Mouse (Mus musculus): ENCODE results near the gene Gpc5. TPM values are rescaled to one million over a fixed set of nuclear protein-coding genes. Genes with fewer than 3 reads are reported as not detected.

The Gpc5 gene
- polyA plus RNA-seq, 1 experiment from 2014 or later: 0.75 TPM

GRCm38 (mm10) chr14:115760241-115760640 lies 668.2 kb downstream of the Gpc5 start:
- Histone ChIP-seq H3K36me3 (ENCODE audit: control insufficient read depth, insufficient read depth, low read length) (no peaks in the 10 kb centered on the region), H3K27me3 (ENCODE audit: control insufficient read depth, insufficient read depth, low read length) (no peaks in the 10 kb centered on the region), H3K9me3 (ENCODE audit: control insufficient read depth, low read length) (no peaks in the 10 kb centered on the region), H3K27ac (ENCODE audit: low read depth, low read length) (no peak overlapping the region), H3K4me1 (ENCODE audit: control insufficient read depth, insufficient read depth, low read length) (no peaks in the 10 kb centered on the region), H3K4me3 (ENCODE audit: low read depth, low read length) (no peak overlapping the region), H3K9ac (ENCODE audit: low read length) (no peak overlapping the region), H3K4me2 (no peak overlapping the region)
- DNase-seq (ENCODE audit: low spot score, missing footprints) (no peak), ATAC-seq (ENCODE audit: low FRiP score) (no peak)
- WGBS: 82% methylated on average over 5 of the region's 5 CpGs

GRCm38 (mm10) chr14:115779382-115780177 lies 687.6 kb downstream of the Gpc5 start:
- Histone ChIP-seq H3K4me2 (no peak overlapping the region), H3K4me3 (ENCODE audit: low read depth, low read length) (no peak overlapping the region), H3K27ac (ENCODE audit: low read depth, low read length) (no peak overlapping the region), H3K4me1 (ENCODE audit: control insufficient read depth, insufficient read depth, low read length) (peaks cover 3% of the 10 kb centered on the region; the same call in 1 of the 2 replicates), H3K9ac (ENCODE audit: low read length) (no peak overlapping the region), H3K27me3 (ENCODE audit: control insufficient read depth, insufficient read depth, low read length) (no peaks in the 10 kb centered on the region), H3K9me3 (ENCODE audit: control insufficient read depth, low read length) (no peaks in the 10 kb centered on the region), H3K36me3 (ENCODE audit: control insufficient read depth, insufficient read depth, low read length) (no peaks in the 10 kb centered on the region)
- DNase-seq (ENCODE audit: low spot score, missing footprints): peak; percentile 53
- WGBS: 46% methylated on average over 7 of the region's 7 CpGs
- ATAC-seq (ENCODE audit: low FRiP score): peak; percentile 55

- no peaks in the 10 kb centered on the region for H3K36me3 ChIP-seq (ENCODE audit: control insufficient read depth, insufficient read depth, low read length)
- H3K9ac ChIP-seq (ENCODE audit: low read length): no peak overlapping the region
- no peak overlapping the region for H3K4me3 ChIP-seq (ENCODE audit: low read depth, low read length)
- 32% methylated on average over 2 of the region's 2 CpGs for WGBS
- DNase-seq (ENCODE audit: low spot score, missing footprints) (peak; percentile 70), ATAC-seq (ENCODE audit: low FRiP score) (no peak)
- H3K27ac ChIP-seq (ENCODE audit: low read depth, low read length): no peak overlapping the region
- no peaks in the 10 kb centered on the region for H3K4me1 ChIP-seq (ENCODE audit: control insufficient read depth, insufficient read depth, low read length)
- no peak overlapping the region for H3K4me2 ChIP-seq
- no peaks in the 10 kb centered on the region for H3K9me3 ChIP-seq (ENCODE audit: control insufficient read depth, low read length)
- H3K27me3 ChIP-seq (ENCODE audit: control insufficient read depth, insufficient read depth, low read length): no peaks in the 10 kb centered on the region
These were observed 712.7 kb downstream of the Gpc5 start for GRCm38 (mm10) chr14:115804751-115805150.

GRCm38 (mm10) chr14:115819021-115819420 lies 727.0 kb downstream of the Gpc5 start:
- Histone ChIP-seq H3K9me3 (ENCODE audit: control insufficient read depth, low read length) (no peaks in the 10 kb centered on the region), H3K4me1 (ENCODE audit: control insufficient read depth, insufficient read depth, low read length) (no peaks in the 10 kb centered on the region), H3K27ac (ENCODE audit: low read depth, low read length) (no peak overlapping the region), H3K4me2 (no peak overlapping the region), H3K36me3 (ENCODE audit: control insufficient read depth, insufficient read depth, low read length) (no peaks in the 10 kb centered on the region), H3K4me3 (ENCODE audit: low read depth, low read length) (no peak overlapping the region), H3K27me3 (ENCODE audit: control insufficient read depth, insufficient read depth, low read length) (no peaks in the 10 kb centered on the region), H3K9ac (ENCODE audit: low read length) (no peak overlapping the region)
- DNase-seq (ENCODE audit: low spot score, missing footprints): peak; percentile 94
- 28% methylated on average over 1 of the region's 1 CpGs for WGBS
- peak; percentile 35; the same call in 1 of the 2 replicates for ATAC-seq (ENCODE audit: low FRiP score)

GRCm38 (mm10) chr14:115821657-115822056 lies 729.6 kb downstream of the Gpc5 start:
- no peaks in the 10 kb centered on the region for H3K27me3 ChIP-seq (ENCODE audit: control insufficient read depth, insufficient read depth, low read length)
- H3K4me3 ChIP-seq (ENCODE audit: low read depth, low read length): no peak overlapping the region
- no peak overlapping the region for H3K4me2 ChIP-seq
- H3K9me3 ChIP-seq (ENCODE audit: control insufficient read depth, low read length): no peaks in the 10 kb centered on the region
- ATAC-seq (ENCODE audit: low FRiP score) (peak; percentile 33; the same call in 1 of the 2 replicates), DNase-seq (ENCODE audit: low spot score, missing footprints) (no peak)
- H3K9ac ChIP-seq (ENCODE audit: low read length): no peak overlapping the region
- H3K27ac ChIP-seq (ENCODE audit: low read depth, low read length): no peak overlapping the region
- 81% methylated on average over 7 of the region's 7 CpGs for WGBS
- no peaks in the 10 kb centered on the region for H3K36me3 ChIP-seq (ENCODE audit: control insufficient read depth, insufficient read depth, low read length)
- no peaks in the 10 kb centered on the region for H3K4me1 ChIP-seq (ENCODE audit: control insufficient read depth, insufficient read depth, low read length)

- 73% methylated on average over 5 of the region's 5 CpGs for WGBS
- Histone ChIP-seq H3K4me1 (ENCODE audit: control insufficient read depth, insufficient read depth, low read length) (no peaks in the 10 kb centered on the region), H3K4me2 (no peak overlapping the region), H3K9me3 (ENCODE audit: control insufficient read depth, low read length) (no peaks in the 10 kb centered on the region), H3K4me3 (ENCODE audit: low read depth, low read length) (no peak overlapping the region), H3K27ac (ENCODE audit: low read depth, low read length) (no peak overlapping the region), H3K36me3 (ENCODE audit: control insufficient read depth, insufficient read depth, low read length) (no peaks in the 10 kb centered on the region), H3K27me3 (ENCODE audit: control insufficient read depth, insufficient read depth, low read length) (no peaks in the 10 kb centered on the region), H3K9ac (ENCODE audit: low read length) (no peak overlapping the region)
- DNase-seq (ENCODE audit: low spot score, missing footprints) (no peak), ATAC-seq (ENCODE audit: low FRiP score) (peak; percentile 49)
These were observed 738.5 kb downstream of the Gpc5 start for GRCm38 (mm10) chr14:115830485-115830884.

- Histone ChIP-seq H3K36me3 (ENCODE audit: control insufficient read depth, insufficient read depth, low read length) (no peaks in the 10 kb centered on the region), H3K9me3 (ENCODE audit: control insufficient read depth, low read length) (no peaks in the 10 kb centered on the region), H3K27ac (ENCODE audit: low read depth, low read length) (no peak overlapping the region), H3K4me3 (ENCODE audit: low read depth, low read length) (no peak overlapping the region), H3K9ac (ENCODE audit: low read length) (no peak overlapping the region), H3K4me1 (ENCODE audit: control insufficient read depth, insufficient read depth, low read length) (no peaks in the 10 kb centered on the region), H3K4me2 (no peak overlapping the region), H3K27me3 (ENCODE audit: control insufficient read depth, insufficient read depth, low read length) (no peaks in the 10 kb centered on the region)
- ATAC-seq (ENCODE audit: low FRiP score) (peak; percentile 73), DNase-seq (ENCODE audit: low spot score, missing footprints) (peak; percentile 93)
- WGBS: under 1% methylated on average over 7 of the region's 7 CpGs
These were observed 739.3 kb downstream of the Gpc5 start for GRCm38 (mm10) chr14:115831219-115831755.

GRCm38 (mm10) chr14:115831854-115832625 lies 740.0 kb downstream of the Gpc5 start:
- no peaks in the 10 kb centered on the region for H3K9me3 ChIP-seq (ENCODE audit: control insufficient read depth, low read length)
- no peaks in the 10 kb centered on the region for H3K4me1 ChIP-seq (ENCODE audit: control insufficient read depth, insufficient read depth, low read length)
- ATAC-seq (ENCODE audit: low FRiP score): peak; percentile 54
- H3K27me3 ChIP-seq (ENCODE audit: control insufficient read depth, insufficient read depth, low read length): no peaks in the 10 kb centered on the region
- H3K4me3 ChIP-seq (ENCODE audit: low read depth, low read length): no peak overlapping the region
- no peak overlapping the region for H3K27ac ChIP-seq (ENCODE audit: low read depth, low read length)
- 82% methylated on average over 10 of the region's 10 CpGs for whole genome bisulfite sequencing
- H3K36me3 ChIP-seq (ENCODE audit: control insufficient read depth, insufficient read depth, low read length): no peaks in the 10 kb centered on the region
- H3K9ac ChIP-seq (ENCODE audit: low read length): no peak overlapping the region
- DNase-seq (ENCODE audit: low spot score, missing footprints): no peak
- no peak overlapping the region for H3K4me2 ChIP-seq

GRCm38 (mm10) chr14:115843783-115844182 lies 751.8 kb downstream of the Gpc5 start:
- WGBS: 89% methylated on average over 2 of the region's 2 CpGs
- Histone ChIP-seq H3K27me3 (ENCODE audit: control insufficient read depth, insufficient read depth, low read length) (no peaks in the 10 kb centered on the region), H3K4me3 (ENCODE audit: low read depth, low read length) (no peak overlapping the region), H3K4me2 (no peak overlapping the region), H3K4me1 (ENCODE audit: control insufficient read depth, insufficient read depth, low read length) (no peaks in the 10 kb centered on the region), H3K36me3 (ENCODE audit: control insufficient read depth, insufficient read depth, low read length) (no peaks in the 10 kb centered on the region), H3K9me3 (ENCODE audit: control insufficient read depth, low read length) (no peaks in the 10 kb centered on the region), H3K9ac (ENCODE audit: low read length) (no peak overlapping the region), H3K27ac (ENCODE audit: low read depth, low read length) (no peak overlapping the region)
- ATAC-seq (ENCODE audit: low FRiP score) (no peak), DNase-seq (ENCODE audit: low spot score, missing footprints) (no peak)
